15 mouse cellular contexts compared by ENCODE assay signal in genomic region chr1:32959316-32959715, GRCm38 (mm10).
"Had no signal": no experiment of that assay in that cellular context is flagged by ENCODE, and none has a peak within 500 bp of the region (broad histone marks: within the 10 kb centered on the region; RNA-seq: fewer than 3 reads in every experiment).

No protein-coding gene starts in this region.

- H3K27ac ChIP-seq: intestine, embryonic 15.5 days; limb, embryonic 15.5 days; liver, embryonic 12.5 days; midbrain, embryonic 10.5 days; midbrain, embryonic 15.5 days; neural tube, embryonic 13.5 days had no signal

- H3K4me3 ChIP-seq: intestine, embryonic 15.5 days; limb, embryonic 15.5 days; liver, embryonic 12.5 days; midbrain, embryonic 10.5 days; midbrain, embryonic 15.5 days; neural tube, embryonic 13.5 days had no signal

- DNase-seq: kidney, adult 18-20 months; kidney, postnatal 10 days; kidney, postnatal 4 days; lung, embryonic 14.5 days; lung, postnatal 10 days; lung, postnatal 4 days; right cerebral cortex, postnatal 25 days; thymus, adult 2 months; thymus, postnatal 25 days had no signal
